Mouse (Mus musculus) liver, adult 2 months (tissue): ENCODE data around the gene Psmb5. TPM values are rescaled to one million over a fixed set of nuclear protein-coding genes. Genes with fewer than 3 reads are reported as not detected.
A peak's percentile ranks its signal among the peaks of the same experiment; 100 is the strongest.

ENCODE experiments used
- DNase-seq: peaks from one replicate; pipeline ENCODE4 v3.0.0-alpha.2; 2011; ENCODE audit warnings: low read depth, low spot score; ENCODE audit errors: extremely low read depth
- H3K27ac ChIP-seq: fragments of 200-500 bp; replicated peaks from 2 replicates; pipeline ENCODE4 v1.5.1; 2012; ENCODE audit warnings: low read depth, mild to moderate bottlenecking, control low read depth, inconsistent platforms, low read length; ENCODE audit not compliant: insufficient read depth
- H3K27me3 ChIP-seq: fragments of 200-500 bp; 2 replicates; pipeline ENCODE4 v1.6.1; 2012; ENCODE audit warnings: mild to moderate bottlenecking, moderate library complexity, low read length, inconsistent platforms; ENCODE audit not compliant: control insufficient read depth, insufficient read depth
- H3K36me3 ChIP-seq: fragments of 200-500 bp; 2 replicates; pipeline ENCODE4 v1.6.1; 2012; ENCODE audit warnings: low read length, inconsistent platforms; ENCODE audit not compliant: control insufficient read depth, insufficient read depth
- H3K4me1 ChIP-seq: fragments of 200-500 bp; 2 replicates; pipeline ENCODE4 v1.6.1; 2011; ENCODE audit warnings: low read length; ENCODE audit not compliant: control insufficient read depth, insufficient read depth
- H3K4me3 ChIP-seq: fragments of 200-500 bp; 2 replicates; pipeline ENCODE4 v1.5.1; 2011; ENCODE audit warnings: low read depth, mild to moderate bottlenecking, control low read depth, low read length, moderate library complexity; ENCODE audit not compliant: insufficient read depth
- H3K79me2 ChIP-seq: fragments of 200-500 bp; 2 replicates; pipeline ENCODE4 v1.6.1; 2012; ENCODE audit warnings: inconsistent platforms, mild to moderate bottlenecking, low read length, moderate library complexity; ENCODE audit not compliant: control insufficient read depth, insufficient read depth
- H3K9ac ChIP-seq: fragments of 200-500 bp; 2 replicates; pipeline ENCODE4 v1.6.1; 2012; ENCODE audit warnings: low read depth, mild to moderate bottlenecking, control low read depth, inconsistent platforms, low read length
- CTCF ChIP-seq: fragments of 200-500 bp; IDR thresholded peaks from 2 replicates; pipeline ENCODE4 v1.5.1; 2011; ENCODE audit warnings: low read depth, low read length, control low read depth
- POLR2A ChIP-seq: fragments of 200-500 bp; IDR thresholded peaks from 2 replicates; pipeline ENCODE4 v1.6.1; 2011; ENCODE audit warnings: low read length, control low read depth; ENCODE audit not compliant: insufficient read depth; ENCODE audit errors: extremely low read depth
- WGBS: fragments of 180-500 bp; shearing (Covaris S2); methylation state at CpG from one replicate; pipeline ENCODE4 v1.1.7; 2018; 5-methylcytosine and 5-hydroxymethylcytosine counted together
- polyA plus RNA-seq: library from polyadenylated mRNA; depleted of rRNA; stranded (reverse); fragments of >200 nt; gene quantifications from 2 replicates; pipeline ENCODE4 v1.2.3, GENCODE M21; 2012
- total RNA-seq: library from RNA; depleted of rRNA; stranded (reverse); fragments of >200 nt; gene quantifications from 2 replicates; pipeline ENCODE4 v1.2.3, GENCODE M21; 2014

Gene Psmb5
- total and polyA plus RNA-seq, 2 experiments, result 181 to 217 TPM

GRCm38 (mm10) chr14:54651556-54651955 lies 33.7 kb upstream of the Psmb5 start:
- H3K27ac ChIP-seq, result no peak overlapping the region
- no peak for DNase-seq
- WGBS, result 76% methylated on average over 4 of the region's 4 CpGs
- no peaks in the 10 kb centered on the region for H3K27me3 ChIP-seq
- TF ChIP-seq CTCF (no peak), POLR2A (no peak)
- H3K9ac ChIP-seq, result no peak overlapping the region
- H3K4me3 ChIP-seq, result no peak overlapping the region
- H3K4me1 ChIP-seq, result peaks cover 6% of the 10 kb centered on the region
- H3K79me2 ChIP-seq, result peaks cover 4% of the 10 kb centered on the region; the same call in 1 of the 2 replicates
- peaks cover 50% of the 10 kb centered on the region for H3K36me3 ChIP-seq

GRCm38 (mm10) chr14:54650621-54651454 lies 33.0 kb upstream of the Psmb5 start:
- H3K36me3 ChIP-seq, result peaks cover 52% of the 10 kb centered on the region
- no peak overlapping the region for H3K27ac ChIP-seq
- H3K4me3 ChIP-seq, result no peak overlapping the region
- peaks cover 6% of the 10 kb centered on the region for H3K4me1 ChIP-seq
- no peak for TF ChIP-seq POLR2A
- TF ChIP-seq CTCF, result peak; percentile 71
- no peaks in the 10 kb centered on the region for H3K27me3 ChIP-seq
- peak; percentile 77 for DNase-seq
- 64% methylated on average over 23 of the region's 23 CpGs for WGBS
- no peak overlapping the region for H3K9ac ChIP-seq
- peaks cover 4% of the 10 kb centered on the region; the same call in 1 of the 2 replicates for H3K79me2 ChIP-seq

GRCm38 (mm10) chr14:54647900-54648299 lies 30.1 kb upstream of the Psmb5 start:
- H3K4me1 ChIP-seq, result no peaks in the 10 kb centered on the region
- H3K9ac ChIP-seq, result no peak overlapping the region
- peaks cover 69% of the 10 kb centered on the region for H3K36me3 ChIP-seq
- WGBS, result 79% methylated on average over 4 of the region's 4 CpGs
- no peak overlapping the region for H3K27ac ChIP-seq
- H3K79me2 ChIP-seq, result peaks cover 4% of the 10 kb centered on the region; the same call in 1 of the 2 replicates
- no peak overlapping the region for H3K4me3 ChIP-seq
- DNase-seq, result no peak
- no peaks in the 10 kb centered on the region for H3K27me3 ChIP-seq
- TF ChIP-seq POLR2A, result no peak
- no peak for TF ChIP-seq CTCF

DNA sequence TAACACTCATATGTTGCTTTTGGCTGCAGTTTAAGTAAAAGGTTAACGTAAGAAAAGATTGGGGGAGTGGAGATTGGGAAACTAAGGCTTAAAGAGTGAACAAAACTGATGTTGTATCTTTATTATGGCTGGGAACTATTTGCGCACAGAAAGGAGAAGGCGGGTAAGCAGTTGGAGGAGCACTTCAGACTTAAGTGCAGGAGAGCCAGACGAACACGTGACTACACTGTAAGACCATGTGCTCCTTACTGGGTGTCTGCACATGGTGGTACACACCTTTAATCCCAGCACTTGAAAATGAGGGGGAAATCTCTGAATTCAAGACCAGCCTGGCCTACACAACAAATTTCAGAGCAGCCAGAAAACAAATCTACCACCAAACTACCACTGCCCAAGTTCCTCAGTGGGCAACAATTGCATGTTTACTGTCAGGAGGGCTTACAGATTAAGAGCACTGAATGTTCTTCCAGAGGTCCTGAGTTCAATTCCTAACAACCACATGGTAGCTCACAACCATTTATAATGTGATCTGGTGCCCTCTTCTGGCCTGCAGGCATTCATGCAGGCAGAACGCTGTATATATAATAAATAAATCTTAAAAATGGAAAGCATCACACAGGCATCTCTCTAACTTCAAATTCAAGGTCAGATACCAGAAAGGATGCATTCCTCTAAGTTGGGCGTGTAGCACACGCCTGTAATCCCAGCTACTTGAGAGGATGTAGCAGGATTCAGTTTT lies 29.2 kb upstream of the Psmb5 start:
- no peak for DNase-seq
- peaks cover 4% of the 10 kb centered on the region; the same call in 1 of the 2 replicates for H3K79me2 ChIP-seq
- no peaks in the 10 kb centered on the region for H3K27me3 ChIP-seq
- peaks cover 69% of the 10 kb centered on the region for H3K36me3 ChIP-seq
- H3K9ac ChIP-seq, result no peak overlapping the region
- no peak overlapping the region for H3K4me3 ChIP-seq
- TF ChIP-seq CTCF (no peak), POLR2A (no peak)
- no peaks in the 10 kb centered on the region for H3K4me1 ChIP-seq
- 92% methylated on average over 8 of the region's 8 CpGs for WGBS
- no peak overlapping the region for H3K27ac ChIP-seq

DNA sequence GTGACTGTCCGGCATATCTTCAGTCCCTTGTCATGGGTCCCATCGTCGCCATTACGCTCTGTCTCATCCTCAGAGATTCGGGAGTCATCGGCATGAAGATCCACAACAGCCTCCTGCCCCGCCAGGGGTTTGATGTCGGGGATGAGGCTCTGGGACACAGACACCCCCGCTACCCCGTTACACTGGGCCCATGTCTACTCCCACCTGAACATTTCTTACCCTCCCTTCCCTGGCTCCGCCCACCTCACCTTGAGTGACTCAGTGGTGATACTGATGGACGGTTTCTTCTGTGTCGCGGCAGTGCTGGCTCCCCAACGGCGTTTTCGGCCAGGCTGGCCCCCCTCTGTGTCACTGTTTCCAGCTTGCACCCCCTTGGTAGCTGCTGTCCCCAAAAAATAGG lies 28.6 kb upstream of the Psmb5 start:
- DNase-seq, result no peak
- H3K9ac ChIP-seq, result no peak overlapping the region
- H3K79me2 ChIP-seq, result peaks cover 4% of the 10 kb centered on the region; the same call in 1 of the 2 replicates
- H3K36me3 ChIP-seq, result peaks cover 66% of the 10 kb centered on the region
- H3K27ac ChIP-seq, result no peak overlapping the region
- no peaks in the 10 kb centered on the region for H3K4me1 ChIP-seq
- H3K4me3 ChIP-seq, result no peak overlapping the region
- no peaks in the 10 kb centered on the region for H3K27me3 ChIP-seq
- TF ChIP-seq CTCF (no peak), POLR2A (no peak)
- WGBS, result 96% methylated on average over 17 of the region's 17 CpGs
